Mouse (Mus musculus) adipocyte (in vitro differentiated cells): ENCODE results near the gene Samhd1.

Source experiments
- DNase-seq: peaks from one replicate; pipeline ENCODE4 v3.0.0-alpha.2; 2016; ENCODE audit warnings: low spot score

The Samhd1 gene

GRCm38 (mm10) chr2:157053124-157053523 is 81.9 kb downstream of the Samhd1 start:
- no peak for DNase-seq

DNA sequence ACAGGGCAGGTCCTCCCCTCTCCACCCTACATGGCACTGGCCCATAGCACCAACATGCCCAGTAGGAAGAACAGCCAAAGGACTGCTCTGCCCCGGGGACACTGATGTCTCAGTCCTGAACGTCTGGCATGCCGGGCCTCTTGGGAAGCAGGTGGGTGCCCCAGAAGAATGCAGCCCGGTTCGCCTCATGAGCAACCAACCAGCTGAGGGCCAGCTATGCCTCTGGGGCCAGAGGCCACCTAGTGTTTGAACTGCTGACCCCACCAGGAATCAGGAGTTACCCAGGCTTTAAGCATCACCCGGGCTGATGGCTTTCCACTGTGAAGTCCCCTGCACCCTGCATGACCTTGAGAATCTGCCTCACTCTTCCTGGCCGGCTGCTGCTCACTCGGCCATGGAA is 82.6 kb downstream of the Samhd1 start:
- DNase-seq: no peak

DNA sequence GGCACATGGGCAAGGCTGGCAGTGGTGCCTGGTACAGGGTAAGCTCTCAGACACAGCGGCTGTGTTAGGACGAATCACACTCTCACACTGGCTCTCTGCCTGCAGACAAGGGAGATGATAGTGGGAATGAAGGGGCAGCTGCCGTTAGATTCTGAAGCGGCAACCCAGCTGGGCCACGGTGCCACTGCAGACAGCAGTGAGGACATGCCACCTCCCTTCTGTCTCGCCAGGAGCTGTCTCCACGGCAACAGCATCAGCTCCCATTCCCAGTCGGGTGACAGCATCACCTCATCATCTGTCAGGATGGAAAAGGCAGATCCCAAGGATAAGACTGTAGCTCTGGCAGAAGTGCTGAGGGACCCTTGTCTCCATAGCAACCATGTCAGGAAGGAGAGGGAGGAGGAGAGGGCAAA is 85.2 kb downstream of the Samhd1 start:
- DNase-seq: no peak

DNA sequence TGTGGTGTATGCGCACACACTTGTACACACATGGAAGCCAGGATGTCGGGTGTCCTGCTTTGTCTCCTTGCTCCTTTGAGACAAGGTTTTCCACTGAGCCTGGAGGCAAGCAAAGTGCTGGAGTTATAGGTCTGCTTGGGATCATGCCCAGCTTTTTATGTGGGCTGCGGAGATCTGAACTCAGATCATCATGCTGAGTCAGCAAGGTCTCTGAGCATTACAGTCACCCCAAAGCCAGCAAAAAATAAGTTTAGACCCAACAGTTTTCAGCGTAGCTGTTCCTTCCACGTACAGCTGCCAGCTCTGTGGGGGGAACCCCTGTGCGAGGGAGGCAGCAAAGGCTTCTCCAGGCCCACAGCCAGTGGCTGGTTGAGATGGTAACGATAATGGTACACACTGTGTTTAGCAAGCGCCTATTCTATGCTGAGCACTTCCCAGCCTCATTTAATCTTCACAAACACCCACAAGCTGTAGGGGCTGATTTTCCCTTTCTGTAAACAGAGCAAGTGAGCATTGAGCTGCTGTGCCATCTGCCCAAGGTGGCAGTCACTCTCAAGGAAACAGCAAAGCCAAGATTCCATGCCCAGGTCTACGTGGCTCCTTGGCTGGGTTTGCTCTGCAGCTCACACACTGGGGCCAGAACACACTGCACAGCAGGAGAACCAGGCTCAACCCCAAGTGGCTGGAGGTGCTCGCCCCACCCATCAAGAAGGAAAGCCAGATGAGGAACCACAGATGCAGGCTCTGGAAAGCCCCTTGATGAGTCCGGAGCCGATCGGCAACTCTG is 86.5 kb downstream of the Samhd1 start:
- DNase-seq: no peak
